Mouse (Mus musculus) adrenal gland, postnatal 36 days (tissue): Measurements from ENCODE around the gene Cox6b2. TPM values are rescaled to one million over a fixed set of nuclear protein-coding genes. Genes with fewer than 3 reads are reported as not detected.
A peak's percentile ranks its signal among the peaks of the same experiment; 100 is the strongest.

Experiments used
- DNase-seq, 2 experiments: peaks; one replicate each; pipeline ENCODE4 v3.0.0; 2021; ENCODE audit warnings: mixed read lengths in 1 of 2
- total RNA-seq, 2 experiments: library from RNA; stranded (reverse); gene quantifications; 2 replicates each; pipeline ENCODE4 v1.2.3; 2021

Cox6b2 gene
- total RNA-seq, 2 experiments from 2014 or later: 7.5 to 7.8 TPM

DNA sequence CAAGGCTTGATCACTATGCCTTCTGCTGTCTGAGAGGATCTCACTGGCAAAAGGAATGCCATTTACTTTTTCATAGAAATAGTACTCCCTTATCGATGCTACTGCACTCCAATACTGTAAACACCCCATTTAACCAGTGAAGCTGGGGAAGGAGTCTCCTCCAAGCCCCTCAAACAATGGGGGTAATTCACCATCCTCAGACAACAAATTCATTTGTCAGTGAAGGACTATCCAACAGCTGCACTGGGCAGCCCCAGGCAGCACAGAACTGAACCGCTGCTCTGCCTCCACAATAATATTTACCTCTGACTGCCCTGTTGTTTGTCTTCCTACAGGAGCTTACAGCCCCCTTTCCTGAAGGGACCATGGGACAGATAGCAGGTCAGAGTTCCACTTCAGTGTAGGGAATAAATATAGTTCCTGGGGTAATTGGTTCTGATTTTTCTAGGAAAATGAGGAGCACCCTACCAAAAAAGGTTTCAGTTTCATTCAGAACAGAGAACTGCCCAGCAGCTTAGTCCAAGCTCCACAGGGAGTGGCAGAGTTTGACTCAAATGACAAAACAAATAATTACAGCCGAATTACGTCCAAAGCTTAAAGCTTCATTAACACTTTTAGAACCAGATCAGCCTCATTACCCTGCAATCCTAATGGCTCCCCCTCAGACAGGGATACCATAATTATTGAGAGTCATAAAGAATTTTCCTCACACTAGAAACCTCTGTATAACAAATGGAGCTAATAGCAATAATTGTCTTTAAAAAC is 12.2 kb upstream of the Cox6b2 start:
- no peak for DNase-seq

DNA sequence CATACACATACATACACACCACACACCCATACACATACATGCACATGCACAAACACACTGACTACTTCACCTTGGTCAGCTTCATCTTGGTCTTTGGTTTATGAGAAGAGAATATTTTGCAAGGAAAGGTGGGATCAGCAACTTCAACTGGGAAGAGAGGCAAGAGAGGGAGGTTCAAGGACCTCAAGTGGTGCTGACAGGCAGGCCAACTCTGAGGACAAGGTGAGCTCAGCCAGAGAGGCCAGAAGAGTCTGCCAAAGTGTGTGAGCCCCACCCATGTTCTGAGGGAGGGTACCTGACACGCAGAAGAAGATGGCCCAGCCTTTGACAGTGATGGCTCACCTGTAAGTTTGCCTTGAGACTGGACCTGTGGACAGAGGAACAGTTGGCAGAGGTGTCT is 6.8 kb upstream of the Cox6b2 start:
- DNase-seq: no peak

DNA sequence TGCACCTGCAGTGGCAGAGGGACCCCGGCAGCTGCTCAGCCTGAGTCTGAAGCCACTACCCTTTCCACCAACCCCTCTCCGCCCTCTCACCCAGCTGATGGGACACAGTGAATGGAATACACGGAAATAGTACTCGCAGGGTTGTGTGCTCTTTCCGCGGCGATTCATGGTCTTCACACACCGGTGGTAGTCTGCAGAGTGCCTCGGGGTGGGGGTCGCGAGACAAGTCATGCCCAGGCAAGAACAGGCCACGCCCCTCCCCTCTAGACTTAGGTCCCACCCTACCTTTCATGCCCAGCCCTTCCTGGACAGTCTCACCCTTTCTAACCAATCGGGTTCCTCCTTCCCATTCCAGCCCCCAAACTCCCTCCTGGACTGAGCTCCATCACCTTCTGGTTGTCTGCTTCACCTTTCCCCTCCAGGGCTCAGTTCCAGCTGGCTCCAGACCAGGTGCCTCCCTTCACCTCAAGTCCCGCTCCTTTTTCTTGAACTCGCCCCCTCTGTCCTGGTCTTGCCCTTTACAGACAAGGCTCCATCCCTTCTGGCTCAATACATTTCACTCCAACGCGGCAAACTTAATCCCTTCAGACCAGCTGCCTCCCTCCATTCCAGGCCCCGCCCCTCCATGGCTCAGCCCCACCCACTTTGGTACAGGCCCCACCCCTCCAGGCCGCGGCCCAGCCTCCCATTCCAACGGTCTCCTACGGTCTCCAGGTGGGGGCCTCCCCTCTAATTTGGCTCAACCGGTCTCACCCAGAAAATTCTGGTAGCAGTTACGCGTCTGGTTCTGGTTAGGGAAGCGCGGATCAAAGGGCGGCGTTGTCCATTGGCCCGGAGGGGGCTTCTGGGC is 698 bp downstream of the Cox6b2 start:
- peak; percentile 41 to 58 for DNase-seq

DNA sequence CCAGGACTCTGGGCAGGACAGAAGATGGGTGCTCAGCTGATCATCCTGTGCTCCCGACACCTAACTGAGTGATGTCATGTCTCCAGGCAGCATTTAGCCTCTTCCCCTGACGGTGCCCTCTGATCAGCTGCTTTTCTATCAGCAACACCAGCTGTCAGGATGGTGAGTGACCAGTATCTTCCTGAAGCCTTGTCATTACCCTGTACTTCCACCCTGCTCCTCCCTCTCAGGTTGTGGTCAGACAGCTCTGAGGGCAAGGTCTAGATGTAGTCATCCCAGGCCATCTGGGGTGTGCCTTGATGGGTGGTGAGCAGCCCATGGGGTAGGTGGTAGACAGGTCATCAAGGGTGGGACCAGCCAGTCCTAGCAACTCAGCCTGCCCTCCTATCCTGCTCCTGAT is 3.7 kb downstream of the Cox6b2 start:
- DNase-seq: no peak

DNA sequence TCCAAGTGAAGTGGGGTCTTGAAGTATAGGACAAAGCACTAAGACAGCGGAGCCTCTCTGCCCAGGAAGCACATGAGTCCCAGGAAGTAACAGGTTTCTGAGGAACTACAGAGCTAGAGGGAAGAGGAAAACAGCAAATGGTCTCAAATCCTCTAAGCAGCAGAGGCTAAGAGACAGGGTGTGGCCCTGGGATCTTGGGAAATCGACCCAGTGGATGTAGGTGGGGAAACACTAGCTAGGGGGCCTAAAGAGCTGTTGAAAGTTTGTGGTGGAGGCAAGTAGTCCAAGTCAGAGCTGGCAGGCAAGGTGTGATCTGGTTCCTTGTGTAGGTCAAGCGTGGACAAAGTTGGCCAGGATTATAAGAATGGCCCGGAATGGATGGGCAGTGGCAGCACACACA is 4.6 kb downstream of the Cox6b2 start:
- DNase-seq: no peak

DNA sequence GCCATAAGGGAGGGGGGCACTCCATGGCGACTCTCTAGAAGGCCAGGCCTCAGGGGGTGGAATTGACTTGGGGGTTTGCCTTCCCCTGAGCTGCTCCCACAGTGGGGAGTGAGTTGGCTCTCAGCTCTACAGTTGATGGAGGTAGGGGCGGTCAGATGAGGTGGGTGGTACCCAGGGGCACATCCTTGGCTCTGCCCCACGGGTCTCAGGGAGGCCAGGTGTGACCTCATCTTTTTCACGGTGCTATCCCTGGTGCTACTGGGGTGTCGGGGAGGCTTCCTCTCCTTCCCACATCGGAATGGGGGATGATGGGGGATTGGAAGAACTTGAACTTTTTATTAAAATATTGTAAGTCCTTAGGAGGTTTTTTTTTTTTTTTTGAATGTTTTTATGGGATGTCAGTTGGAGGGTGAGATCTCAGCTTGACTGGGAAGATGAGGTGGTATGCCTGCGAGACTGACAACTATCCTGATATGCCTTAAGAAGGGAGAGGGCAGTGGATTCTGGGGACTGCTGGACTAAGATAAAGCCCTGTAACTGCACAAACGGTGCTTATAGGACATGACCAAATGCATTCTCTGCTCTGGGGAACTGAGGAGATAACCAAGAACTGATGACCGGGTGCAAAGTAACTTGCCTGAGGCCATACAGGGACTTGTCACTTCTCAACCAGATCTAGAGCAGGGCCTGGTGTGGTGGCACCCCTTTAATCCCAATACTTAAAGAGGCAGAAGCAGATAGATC is 5.6 kb downstream of the Cox6b2 start:
- no peak for DNase-seq

DNA sequence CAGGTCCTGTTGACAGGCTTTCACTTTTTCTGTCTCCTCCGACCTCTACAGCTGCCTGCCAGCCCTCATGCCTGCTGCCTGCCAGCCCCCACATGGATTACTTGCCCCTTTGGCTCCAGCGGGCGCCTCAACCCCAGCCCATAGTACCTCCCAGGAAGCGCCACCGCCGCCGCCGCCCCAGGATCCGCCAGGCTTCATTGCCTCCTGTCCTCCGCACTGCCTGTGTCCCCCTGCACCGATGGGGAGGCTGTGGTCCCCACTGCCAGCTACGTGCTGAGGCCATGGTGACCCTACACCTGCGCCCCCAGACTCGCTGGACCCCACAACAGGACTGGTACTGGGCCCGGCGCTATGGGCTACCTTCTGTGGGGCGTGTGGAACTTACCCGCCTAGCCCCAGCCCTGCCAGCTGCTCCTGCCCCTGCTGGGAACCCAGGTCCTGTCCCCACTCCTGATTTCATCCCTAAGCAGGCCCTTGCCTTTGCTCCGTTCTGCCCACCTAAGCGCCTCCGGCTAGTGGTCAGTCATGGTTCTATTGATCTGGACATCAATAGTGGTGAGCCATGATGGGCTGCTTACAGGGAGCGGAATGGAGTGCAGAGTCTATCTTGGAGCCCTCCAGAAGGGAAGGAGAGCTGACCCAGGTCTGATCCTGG is 6.4 kb downstream of the Cox6b2 start:
- DNase-seq: no peak

DNA sequence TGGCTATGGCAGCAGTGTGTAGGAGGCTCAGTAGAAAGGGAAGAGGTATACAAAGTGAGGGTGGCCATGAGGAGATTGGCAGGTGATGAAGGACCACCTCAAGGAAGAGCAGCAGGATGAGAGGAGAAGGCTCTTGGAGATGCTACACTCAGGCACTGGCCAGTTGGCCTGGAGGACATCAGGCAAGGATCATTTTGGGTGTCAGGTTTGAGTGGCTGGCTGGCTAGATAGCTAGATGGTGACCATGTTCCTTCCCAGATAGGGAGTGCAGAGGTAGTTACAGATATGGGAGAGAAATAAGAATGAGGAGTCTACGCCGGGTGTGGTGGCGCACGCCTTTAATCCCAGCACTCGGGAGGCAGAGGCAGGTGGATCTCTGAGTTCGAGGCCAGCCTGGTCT is 8.0 kb downstream of the Cox6b2 start:
- DNase-seq: no peak

DNA sequence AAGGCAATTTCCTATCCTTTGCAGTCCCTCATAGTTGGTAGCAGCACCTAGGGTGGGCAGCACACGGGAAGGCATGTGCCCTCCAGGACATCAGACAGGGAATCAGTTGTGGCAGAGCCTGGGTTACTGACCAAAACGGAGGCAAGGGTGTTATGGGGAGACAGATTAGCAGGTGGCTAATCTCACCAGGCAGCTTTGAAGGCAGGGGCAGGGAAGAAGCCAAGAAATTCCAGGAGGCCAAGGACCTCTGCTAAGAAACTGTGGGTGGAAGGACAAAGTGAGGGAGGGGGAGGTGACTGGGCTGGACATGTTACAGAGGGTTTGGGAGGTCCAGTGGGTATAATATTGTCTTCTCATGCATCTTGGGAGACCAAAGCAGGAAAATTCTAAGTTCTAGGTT is 9.5 kb downstream of the Cox6b2 start:
- DNase-seq: no peak

DNA sequence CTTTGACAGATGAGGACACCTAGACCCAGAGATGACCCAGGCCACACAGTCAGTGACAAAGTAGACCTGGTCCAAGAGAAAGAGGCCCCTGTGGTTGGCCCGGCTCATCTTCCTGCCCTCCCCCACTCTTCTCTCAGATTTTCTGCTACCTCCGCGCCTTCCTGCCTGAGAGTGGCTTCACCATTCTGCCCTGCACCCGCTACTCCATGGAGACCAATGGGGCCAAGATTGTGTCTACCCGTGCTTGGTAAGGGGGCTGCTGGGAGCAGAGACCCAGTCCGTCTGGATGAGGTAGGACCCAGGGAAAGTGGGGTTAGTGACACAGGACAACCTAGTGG is 10.4 kb downstream of the Cox6b2 start:
- no peak for DNase-seq

DNA sequence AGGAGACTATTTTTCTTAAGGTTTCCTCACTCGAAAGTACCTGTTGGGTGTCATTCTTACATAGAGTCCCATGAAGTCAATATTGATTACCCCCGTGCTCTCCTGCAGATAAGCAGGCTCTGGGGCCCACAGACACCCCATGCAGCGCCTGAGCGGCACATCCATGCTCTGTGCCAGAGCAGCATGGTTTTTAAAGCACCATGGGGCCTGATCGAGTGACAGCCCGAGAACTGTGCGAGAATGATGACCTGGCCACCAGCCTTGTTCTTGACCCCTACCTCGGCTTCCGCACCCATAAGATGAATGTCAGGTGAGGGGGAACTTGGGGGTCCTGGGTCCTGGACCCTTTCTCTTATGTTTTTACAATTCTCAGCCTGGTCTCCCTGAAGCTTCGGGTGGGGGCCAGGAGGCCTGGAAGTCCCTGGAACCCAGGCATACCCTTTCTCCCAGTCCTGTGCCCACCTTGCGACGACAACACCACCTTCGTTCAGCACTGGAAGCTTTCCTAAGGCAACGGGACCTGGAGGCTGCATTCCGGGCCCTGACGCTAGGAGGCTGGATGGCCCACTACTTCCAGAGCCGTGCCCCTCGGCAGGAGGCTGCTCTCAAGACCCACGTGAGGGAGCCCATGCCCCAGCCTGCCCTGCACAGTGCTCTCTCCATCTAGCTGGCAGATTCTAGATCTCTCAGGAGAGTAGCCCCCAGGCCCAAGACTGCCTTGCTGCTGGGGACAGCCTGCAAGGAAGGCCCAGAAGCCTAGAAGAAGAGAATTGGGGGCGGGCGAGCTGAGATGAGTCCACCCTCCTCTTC is 11.0 kb downstream of the Cox6b2 start:
- no peak for DNase-seq

DNA sequence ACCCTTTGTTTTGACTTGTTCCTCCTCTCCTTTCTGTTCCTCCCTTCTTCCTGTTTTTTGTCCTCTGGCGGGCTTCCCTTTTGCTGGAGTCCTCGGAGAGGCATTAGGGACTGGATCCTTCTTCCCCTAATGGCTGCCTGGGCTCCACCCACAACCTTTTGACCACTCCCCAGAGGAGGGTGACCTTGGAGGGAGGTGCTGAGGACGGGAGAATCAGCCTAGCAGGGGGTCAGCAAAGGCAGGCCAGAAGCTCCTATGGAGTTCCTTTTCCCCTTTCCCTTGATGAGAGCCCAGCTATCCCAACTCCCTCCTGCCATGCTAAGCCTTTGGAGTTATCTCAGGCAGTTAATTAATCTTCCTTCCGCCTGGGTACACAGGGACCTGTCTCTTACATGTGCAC is 11.7 kb downstream of the Cox6b2 start:
- peak; percentile 66 to 74 for DNase-seq

DNA sequence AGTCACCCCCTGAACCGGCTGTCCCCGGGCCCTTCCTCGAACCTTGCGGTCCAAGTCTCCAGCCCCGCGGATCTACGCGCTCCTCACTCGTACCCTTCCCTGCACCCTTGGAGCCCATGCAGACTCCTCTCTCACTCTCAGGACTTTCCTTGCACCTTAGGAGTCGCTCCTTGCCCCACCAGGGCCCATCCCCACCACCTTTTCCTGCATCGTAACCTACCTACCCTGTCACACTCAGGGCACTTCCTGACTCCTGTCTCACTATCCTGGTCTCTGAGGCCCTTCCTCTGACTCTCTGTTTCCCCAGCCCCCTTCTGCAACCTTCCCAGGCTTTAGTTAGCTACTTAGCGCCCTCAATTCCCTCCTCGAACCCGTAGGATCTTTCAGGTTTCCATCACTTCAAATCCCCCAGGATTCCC is 12.6 kb downstream of the Cox6b2 start:
- no peak for DNase-seq

DNA sequence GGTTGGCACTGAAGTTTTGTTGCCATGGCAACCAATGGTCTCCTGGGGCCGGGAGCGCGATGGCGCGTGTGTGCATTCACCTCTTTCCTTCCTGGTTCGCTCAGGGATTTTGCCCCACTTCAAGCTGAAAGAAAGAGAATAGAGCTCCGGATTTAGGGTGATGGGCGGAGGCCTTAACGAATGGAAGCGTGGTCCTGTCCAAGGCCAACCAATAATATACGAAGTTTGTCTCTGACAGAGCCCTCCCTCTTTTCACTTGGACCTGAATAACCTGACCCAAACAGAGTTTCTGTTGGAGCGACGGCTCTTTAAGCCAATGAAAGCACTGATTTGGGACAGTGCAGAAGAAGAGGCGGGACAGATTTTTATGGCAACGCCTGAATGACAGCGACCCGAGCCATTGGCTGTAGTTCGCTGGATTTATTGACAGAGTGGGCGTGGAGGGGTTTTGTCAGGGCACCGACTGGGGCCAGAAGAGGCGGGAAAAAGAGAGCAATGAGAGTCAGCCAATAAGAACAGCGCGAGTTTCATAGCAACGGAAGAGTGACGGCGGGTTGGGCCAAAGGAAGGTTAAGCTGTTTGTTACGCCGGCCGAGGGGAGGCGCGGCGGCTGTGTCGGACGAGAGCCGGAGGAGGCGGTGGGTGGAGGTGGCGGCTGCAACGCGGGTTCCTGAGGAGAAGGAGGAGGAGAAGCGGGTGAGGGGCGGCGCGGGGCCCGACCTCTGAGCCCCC is 13.2 kb downstream of the Cox6b2 start, which contains the start of gene Kmt5c:
TSS of gene Kmt5c (plus strand) at position 572 of the 732 bp plus-strand sequence.
- peak; percentile 96 to 97 for DNase-seq

DNA sequence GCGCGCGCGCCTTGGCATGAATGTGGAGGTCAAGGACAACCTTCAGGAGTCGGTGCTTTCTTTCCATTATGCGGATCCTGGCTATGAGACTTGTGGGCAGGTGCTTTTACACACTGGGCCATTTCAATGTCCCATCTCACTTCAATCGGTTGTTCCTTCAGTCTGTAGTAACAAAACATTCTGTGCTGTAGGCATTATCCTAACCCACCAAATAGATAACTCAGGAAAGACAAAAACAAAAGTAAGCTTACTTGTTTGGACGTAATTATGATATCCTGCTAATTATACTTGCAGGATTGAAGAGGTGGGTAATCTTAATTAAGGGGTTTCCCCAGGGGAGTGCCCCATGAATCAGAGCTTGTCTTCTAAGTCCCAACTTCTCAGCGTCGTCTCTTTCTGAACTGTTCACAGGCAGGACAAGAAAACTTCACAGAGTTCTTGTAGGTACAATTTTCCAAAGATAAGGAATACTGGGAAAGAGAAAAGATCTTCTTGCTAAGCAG is 13.8 kb downstream of the Cox6b2 start:
- DNase-seq: peak in 1 of 2 experiments; percentile 25

DNA sequence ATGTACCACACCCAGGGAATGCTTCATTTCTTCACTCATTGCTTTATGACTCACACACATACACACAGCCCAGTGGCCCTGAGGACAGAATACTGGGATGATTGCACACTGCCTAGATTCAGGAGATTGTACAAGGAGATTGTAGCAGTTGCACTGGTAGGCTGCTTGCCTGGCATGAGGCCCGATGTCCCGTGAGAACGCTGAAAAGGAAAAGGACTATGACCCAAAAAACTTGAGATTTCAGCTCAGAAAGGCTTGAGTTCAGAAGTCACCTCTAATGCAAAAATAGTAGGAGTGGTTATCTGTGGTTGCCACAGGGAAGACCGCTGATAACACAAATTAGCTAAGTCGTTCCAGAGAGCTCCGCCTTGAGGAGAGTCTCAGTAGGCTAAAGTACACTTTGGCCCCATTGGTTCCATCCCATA is 19.9 kb downstream of the Cox6b2 start:
- peak; percentile 40 to 44 for DNase-seq

DNA sequence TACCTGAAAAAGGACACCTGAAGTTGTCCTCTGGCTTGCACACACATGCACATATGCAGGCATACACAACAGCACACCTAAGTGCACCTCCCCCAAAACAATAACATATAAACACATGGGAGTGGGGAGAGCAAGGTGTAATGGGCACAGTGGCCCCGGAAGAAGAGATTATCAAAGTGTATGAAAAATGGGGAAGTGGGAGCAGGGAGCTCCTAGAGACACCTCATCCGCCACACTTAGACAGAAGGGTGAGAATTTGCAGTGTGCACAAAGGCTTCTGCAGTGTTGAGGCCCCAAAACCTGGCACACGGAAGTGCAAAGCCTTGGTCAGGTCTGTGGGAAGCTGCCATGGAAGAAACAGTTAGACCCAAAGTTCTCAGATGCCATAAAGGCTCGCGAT is 21.8 kb downstream of the Cox6b2 start:
- DNase-seq: no peak

DNA sequence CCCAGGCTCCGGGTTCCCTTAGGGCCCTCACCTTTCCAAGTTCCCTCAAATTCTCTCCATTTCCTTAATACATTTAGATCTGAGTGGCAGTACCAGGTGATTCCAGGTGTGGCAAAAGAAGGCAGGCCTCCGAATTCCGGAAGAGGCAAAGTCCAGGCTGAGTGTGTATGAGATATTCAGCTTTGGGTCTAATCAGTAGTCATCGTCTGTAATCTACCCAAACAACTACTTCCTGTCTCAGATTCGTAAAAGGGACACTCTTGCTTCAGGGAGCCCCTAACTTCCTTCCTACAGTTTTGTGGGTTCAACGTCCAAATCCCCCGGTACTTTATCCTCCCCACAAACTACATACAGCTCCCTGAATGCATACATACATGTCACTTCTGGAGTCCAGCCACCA is 27.7 kb downstream of the Cox6b2 start, which contains the start of gene Tmem150b:
TSS of gene Tmem150b (minus strand) at position 81 of the 400 bp plus-strand sequence.
- no peak for DNase-seq

DNA sequence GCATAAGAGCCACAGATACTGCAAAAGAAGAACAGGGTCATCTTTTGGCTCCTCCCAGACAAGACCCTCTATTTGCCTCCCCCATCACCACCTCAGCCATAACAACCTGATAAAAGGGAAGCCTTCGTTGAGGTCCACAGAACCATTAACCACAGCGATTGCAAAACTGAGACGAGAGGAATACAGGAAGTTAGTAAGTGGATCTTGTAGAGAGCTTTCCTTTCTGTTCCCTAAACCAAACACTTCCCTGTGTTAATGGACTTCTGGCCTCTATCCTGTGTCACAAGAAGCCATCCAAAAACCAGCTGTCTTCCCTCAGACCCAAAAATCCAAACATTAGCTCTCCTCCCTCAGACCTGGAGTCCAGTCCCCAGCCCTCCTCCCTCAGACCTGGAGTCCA is 28.5 kb downstream of the Cox6b2 start:
- DNase-seq: no peak

DNA sequence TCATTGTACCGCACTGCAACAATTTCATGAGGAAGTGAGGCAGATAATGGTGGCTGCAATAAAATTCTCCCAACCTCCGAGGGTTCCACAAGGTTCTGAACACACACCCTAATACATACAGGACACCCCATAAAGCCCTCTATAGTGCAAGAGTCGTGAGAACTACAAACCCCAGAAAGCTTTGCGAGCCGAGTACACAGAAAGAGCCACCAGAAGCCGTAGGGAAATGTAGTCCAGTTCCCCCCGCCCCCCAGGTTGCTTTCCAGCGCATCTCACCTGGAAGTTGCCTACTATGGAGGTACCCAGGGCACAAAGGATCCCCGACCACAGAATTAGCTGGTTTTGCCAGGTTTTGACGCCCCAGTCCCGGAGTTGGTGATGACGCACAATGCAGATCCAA is 29.4 kb downstream of the Cox6b2 start:
- peak in 1 of 2 experiments; percentile 36 for DNase-seq
